Mouse (Mus musculus) spleen, postnatal 36 days (tissue): ENCODE measurements around the gene Ptov1.
A peak's percentile ranks its signal among the peaks of the same experiment; 100 is the strongest.

Experiments used
- DNase-seq, 2 experiments: peaks; one replicate each; pipeline ENCODE4 v3.0.0; 2022; ENCODE audit warnings: low spot score in 2 of 2, mixed read lengths in 1 of 2

Ptov1 gene

GRCm38 (mm10) chr7:44857905-44858304 lies 11.7 kb downstream of the Ptov1 start:
- peak; percentile 55 to 73 for DNase-seq

DNA sequence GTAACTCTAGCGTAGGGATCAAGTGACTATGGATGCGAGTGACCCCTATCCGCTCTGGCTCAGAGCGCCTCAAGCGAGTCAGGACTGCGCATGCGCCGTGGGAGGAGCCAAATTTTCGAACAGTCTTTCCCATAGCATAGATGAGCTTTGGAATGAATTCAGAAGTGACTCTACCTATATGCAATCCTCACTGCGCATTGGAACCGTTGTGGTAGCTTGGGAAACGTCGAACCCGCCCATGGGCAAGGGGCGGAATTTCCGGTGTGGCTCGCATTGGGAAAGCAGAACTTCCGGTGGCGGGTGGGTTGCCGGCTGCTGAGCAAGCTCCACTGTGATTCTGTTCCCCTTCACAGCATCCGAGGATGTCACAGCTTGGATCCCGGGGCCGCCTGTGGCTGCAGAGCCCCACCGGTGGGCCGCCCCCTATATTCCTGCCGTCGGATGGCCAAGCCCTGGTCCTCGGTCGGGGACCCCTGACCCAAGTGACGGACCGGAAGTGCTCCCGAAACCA lies 12.5 kb downstream of the Ptov1 start, which contains the start of gene Pnkp:
TSS of gene Pnkp (plus strand) at position 98 of the 511 bp plus-strand sequence.
- peak; percentile 78 to 87 for DNase-seq

- peak in 1 of 2 experiments; percentile 45 for DNase-seq
Measured at GRCm38 (mm10) chr7:44856265-44856916, 13.2 kb downstream of the Ptov1 start.

DNA sequence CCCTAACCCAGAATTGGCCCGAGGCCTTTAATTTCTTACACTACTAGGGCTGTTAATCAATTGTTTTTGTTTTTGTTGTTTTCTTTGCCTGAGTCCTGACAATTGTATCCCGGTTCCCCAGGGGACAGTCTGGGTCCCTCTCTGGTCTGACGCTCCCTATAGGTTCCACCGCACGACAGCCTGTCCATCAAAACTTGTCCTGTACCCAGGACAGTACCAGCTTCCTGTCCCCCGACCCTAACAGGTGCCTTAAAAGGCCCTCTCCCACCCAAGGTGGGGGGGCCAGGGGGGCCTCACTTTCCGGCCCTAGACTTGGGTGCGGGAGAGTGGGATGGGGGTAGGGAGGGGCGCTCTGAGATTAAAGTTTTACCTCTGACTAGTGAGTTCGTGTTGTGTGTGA lies 14.6 kb downstream of the Ptov1 start:
- DNase-seq = peak in 1 of 2 experiments; percentile 23

GRCm38 (mm10) chr7:44854356-44855031 lies 15.1 kb downstream of the Ptov1 start:
- DNase-seq = peak; percentile 88 to 90

- DNase-seq = no peak
Measured at GRCm38 (mm10) chr7:44853596-44854355, 15.8 kb downstream of the Ptov1 start.

DNA sequence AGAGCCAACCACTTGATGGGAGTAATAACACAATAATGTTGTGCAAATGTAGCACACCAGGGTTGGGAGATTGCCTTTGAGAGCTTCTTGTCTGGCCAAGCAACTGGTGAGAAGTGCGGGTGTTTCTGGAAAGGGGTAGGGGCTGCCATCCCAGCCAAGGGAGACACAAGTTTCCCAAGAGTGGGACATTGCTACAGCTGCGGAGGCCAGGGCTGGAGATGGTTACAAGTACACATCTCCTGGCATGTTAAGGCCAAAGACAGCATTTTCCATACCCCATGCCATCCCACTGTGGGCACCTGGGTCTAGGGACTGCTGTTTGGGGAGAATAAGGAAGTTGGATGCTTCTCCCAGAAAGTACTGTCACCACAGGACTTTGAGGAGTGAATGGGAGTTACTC lies 16.5 kb downstream of the Ptov1 start:
- no peak for DNase-seq

DNA sequence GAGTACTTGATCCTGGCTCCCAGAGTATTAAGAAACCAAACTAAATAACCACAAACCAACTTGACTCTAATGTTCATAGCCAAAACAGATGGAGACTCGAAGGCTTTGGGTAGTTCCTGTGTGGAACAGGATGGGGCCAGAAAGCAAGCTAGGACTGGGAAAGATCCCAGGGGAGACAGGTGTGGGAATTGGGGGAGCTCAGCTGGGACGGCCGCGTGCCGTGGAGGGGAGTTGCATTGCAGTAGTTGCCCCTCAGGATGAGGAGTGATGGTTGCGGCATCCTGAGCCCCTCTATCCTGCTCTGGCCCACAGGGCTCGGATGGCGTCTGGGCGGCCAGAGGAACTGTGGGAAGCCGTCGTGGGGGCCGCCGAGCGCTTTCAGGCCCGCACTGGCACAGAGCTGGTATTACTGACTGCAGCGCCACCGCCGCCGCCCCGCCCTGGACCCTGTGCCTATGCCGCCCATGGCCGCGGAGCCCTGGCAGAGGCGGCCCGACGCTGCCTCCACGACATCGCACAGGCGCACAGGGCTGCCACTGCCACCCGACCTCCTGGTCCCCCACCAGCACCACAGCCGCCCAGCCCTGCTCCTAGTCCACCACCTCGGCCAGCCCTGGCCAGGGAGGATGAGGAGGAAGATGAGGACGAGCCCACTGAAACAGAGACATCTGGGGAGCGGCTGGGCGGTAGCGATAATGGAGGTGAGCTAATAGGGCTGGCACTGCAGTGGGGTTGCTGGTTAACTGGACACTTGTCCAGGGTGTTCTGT lies 17.1 kb downstream of the Ptov1 start:
- DNase-seq = no peak

DNA sequence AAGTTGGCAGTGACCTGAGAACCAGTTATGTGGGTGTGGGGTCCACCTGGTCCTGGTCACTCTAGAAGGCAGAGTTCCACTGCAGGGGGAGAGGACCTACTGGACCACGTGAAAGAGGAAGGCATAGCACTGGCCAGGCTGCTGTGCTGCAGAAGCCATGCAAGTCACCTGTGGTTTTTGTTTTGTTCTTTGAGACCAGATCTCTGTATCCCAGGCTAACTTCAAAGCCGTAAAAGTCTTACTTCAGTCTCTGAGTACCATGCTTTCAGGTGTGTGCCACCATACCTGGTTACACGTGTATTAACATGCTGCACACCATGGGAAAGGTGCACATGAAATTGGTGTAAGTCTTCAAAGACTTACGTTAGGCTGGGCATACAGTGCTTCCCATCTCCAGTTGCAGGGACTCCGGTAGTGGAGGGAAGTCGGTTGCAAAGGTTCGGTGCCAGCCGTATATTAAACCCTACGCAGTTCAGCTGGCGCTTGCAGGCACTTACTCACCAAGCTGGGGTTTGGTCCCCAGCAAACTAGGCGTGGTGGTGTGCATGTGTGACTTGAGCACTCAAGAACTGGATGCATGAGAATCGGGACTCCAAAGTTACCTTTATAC lies 17.9 kb downstream of the Ptov1 start:
- no peak for DNase-seq

DNA sequence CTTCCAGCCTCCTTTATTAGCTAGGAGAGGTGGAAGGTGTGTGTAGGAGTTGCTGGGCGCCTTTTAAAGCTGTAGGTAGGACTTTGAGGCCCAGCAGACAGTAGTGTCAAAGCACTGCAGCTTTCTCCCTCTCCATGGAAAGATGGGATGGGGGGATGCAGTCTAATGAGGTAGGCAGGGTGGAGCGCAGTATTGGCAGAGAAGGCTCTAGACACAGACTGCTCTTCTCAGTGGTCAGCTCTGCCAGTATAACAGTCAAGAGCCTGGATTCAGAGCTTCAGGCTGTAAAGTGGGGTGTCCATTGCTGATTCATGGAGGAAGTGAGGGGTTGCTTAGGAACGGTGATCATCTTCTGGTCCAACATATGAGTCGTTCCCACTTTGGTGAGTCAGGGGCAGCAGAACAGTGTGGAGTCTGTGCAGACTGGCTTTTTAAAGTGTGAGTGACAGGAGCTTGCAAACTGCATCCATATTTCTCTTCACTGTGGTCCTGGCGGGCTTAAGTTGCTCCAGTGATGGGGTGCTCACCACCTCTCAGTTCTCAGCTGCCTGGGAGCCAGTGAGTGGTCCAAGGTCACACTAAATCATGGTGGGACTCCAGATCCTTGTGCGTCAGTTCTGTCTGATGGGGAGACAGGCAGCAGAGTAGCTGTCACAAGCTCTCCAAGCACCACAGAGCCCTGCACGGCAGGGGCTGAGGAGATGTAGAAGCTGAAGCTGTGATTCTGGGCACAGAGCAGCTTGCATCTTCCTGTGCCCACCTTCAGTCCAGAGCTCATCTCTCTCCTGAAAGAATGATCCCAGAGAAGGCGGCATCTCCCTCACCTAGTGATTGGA lies 18.6 kb downstream of the Ptov1 start:
- DNase-seq = peak in 1 of 2 experiments; percentile 2

DNA sequence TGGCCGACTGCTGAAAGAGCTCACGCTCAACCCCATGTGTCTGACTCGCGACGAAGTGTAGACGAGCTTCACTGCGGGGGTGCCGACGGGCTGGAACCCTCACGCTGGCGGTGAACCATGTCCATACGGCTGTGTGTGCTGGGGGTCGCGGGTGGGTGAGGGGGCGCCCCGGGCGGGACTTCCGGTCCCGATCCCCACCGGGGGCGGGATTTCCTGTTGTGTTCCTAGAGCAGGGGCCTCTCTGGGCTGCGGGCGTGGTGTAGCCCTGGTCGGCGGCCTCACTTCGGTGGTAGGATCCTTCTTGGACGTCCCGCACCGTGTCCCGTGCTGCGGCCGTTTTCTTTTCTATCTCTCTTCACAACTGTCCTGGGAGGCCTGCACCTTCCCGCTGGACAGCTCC lies 19.4 kb downstream of the Ptov1 start:
- peak; percentile 73 to 80 for DNase-seq

DNA sequence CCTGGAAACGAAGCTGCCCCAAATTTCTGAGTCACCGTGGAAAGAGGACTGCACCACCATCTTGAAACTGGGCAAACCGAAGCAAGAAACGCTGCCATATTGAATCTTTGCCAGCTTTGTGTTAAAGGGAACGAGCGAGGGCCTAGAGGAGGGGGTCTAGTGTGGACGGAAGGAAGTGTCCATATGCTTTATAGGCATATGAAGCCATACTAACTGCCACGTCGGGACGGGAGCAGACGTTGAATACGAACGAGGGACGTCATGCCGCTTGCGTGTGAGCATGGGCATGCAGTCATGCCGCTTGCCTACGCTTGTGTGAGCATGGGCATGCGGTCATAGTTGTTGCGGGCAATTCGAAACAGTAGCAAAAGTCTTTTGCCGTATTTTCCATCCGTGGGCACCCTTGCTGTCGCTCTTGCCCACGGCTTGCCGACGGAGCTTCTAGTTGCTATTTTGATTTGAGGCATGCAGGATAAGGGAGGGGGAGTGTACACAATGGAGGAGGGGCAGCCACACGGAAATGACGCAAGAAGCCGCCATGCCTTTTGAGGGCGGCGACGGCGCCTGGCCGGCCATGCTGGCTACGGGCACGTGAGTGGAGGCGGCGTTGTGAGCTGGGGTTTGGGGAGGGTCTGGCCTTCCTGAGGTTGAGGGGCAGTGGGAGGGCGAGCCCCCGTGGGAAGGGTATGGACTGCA lies 20.0 kb downstream of the Ptov1 start:
- peak; percentile 91 to 92 for DNase-seq

DNA sequence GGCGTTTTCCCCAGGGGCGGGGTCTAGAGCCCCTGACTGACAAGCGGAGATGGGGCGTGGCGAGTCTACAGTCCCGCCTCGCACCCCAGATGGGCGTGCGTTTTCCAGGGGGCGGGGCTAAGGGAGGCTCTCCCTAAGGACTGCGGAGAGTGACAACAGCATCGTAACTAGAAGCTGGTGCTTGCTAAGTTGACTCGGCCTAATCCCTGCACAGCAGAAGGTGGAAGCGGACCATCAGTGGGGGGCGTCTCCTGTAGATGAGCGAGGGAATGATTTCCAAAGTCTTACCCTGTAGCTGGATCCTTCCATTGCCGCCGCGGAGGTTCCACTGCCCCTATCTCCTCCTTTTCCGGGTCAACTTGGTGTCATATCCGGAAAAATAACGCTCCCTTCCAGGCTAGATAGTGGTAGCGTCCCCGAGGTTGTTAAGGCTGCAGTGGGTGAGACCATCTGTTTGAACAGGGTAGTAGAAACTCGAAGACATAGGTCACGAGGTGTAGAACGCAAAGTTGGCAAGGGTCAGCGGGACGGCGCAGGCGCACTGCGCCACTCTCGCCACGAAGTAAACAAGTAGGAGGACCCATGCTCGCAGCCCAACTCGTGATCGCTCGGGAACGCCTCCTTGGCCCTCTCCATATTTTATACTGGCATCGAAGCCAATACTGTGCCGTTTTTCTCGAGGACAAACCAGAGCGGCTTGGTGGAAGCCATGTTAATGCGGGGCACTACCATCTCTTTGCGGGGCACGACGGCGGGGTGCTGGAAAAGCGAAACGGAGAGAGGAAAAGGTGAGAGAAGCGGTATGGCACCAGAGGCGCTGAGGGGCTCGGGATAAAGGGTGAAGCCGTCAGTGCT lies 20.8 kb downstream of the Ptov1 start, which contains the start of the genes Akt1s1 and Tbc1d17:
TSS of gene Akt1s1 (plus strand) at position 431 of the 855 bp plus-strand sequence.
TSS of gene Tbc1d17 (minus strand) at position 519 of the 855 bp plus-strand sequence.
- peak; percentile 99 to 100 for DNase-seq

GRCm38 (mm10) chr7:44847772-44848171 lies 21.8 kb downstream of the Ptov1 start:
- no peak for DNase-seq

DNA sequence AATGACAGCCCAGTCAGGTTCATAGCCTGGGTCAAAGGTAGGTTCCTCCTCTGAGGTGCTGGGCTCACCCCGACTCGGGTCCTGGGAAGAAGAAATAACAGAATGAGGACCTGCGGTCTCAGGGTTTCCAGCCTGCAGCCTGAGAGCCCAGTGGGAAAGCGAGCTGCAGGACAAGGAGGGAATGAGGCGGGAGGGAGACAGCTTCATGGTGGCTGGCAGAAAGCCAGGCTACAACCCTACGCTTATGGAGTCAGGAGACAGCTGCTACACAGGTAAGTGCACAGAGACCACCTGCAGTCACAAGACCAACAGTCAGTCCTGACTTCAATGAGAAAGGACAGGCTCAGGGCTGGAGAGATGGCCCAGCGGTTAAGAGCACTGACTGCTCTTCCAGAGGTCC lies 22.8 kb downstream of the Ptov1 start:
- DNase-seq = no peak

GRCm38 (mm10) chr7:44845006-44845405 lies 24.6 kb downstream of the Ptov1 start:
- no peak for DNase-seq

DNA sequence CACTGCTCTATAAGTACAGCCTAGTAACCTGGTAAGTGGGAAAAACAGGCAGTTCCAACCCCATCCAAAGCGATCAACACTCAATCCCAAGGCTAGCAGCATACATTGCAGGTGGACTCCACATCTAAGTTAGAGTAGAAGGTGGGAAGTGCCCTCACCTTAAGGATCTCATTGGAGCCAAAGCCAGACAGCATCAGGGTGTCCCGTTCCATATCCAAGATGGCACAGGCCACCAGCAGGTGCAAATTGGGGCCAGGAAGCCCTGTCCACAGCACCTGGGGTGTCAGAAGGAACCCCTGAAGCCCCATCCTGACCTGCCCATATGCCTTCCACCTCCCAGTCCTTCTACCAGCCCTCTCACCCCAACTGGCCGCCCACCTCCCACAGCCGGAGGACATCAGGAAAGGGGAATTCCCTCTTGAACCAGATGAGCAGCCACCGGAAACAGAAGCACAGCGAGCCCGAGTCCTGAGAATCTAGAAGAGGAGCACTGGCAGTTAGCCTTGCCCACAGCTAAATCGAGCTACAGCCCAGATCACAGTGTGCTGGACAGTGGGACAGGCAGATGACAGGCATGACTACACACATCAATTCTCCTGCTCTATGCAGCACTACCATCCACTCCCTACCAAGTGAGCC lies 27.6 kb downstream of the Ptov1 start:
- no peak for DNase-seq

DNA sequence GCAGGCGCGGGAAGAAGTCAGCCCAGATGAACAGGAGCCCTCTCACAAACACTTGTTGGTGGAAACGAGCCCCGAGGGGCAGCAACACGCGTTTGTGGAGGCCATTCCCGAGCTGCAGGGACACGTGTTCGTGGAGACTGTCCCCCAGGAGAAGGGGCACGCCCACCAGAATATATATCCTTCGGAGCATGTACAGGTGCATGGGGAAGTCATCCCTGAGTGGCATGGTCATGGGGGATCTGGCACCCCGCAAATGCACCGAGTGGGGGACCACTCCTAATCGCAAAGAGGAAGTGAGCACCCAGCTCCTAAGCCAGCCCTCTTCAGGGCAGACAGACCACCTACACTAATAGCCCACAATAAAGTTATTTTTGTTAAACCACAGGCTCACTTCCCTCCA lies 29.2 kb downstream of the Ptov1 start:
- peak; percentile 52 to 62 for DNase-seq
